Mouse (Mus musculus) CH12.LX (cell line): ENCODE results near the gene Ssbp4.

ENCODE experiments used
- CHD1 ChIP-seq: IDR thresholded peaks from 2 replicates; pipeline ENCODE4 v1.6.1; 2012; ENCODE audit warnings: low read depth, low read length, improper control_type of control experiment, inconsistent platforms
- CTCF ChIP-seq, 2 experiments: IDR thresholded peaks in 1 of 2; conservative IDR thresholded peaks in 1 of 2; 2 replicates each; pipeline ENCODE4 v1.5.1; 2011 to 2012; ENCODE audit warnings: low read depth in 2 of 2, low read length in 2 of 2, improper control_type of control experiment in 1 of 2, inconsistent platforms in 1 of 2, mild to moderate bottlenecking in 1 of 2, moderate library complexity in 1 of 2
- EP300 ChIP-seq: IDR thresholded peaks from 2 replicates; pipeline ENCODE4 v1.6.1; 2011; ENCODE audit warnings: low read length, improper control_type of control experiment
- MAFK ChIP-seq: IDR thresholded peaks from 2 replicates; pipeline ENCODE4 v1.6.1; 2011; ENCODE audit warnings: low read length, improper control_type of control experiment; ENCODE audit not compliant: insufficient replicate concordance
- USF1 ChIP-seq: IDR thresholded peaks from 2 replicates; pipeline ENCODE4 v1.6.1; 2014; ENCODE audit warnings: low read depth, mild to moderate bottlenecking, inconsistent platforms, low read length, improper control_type of control experiment

DNA sequence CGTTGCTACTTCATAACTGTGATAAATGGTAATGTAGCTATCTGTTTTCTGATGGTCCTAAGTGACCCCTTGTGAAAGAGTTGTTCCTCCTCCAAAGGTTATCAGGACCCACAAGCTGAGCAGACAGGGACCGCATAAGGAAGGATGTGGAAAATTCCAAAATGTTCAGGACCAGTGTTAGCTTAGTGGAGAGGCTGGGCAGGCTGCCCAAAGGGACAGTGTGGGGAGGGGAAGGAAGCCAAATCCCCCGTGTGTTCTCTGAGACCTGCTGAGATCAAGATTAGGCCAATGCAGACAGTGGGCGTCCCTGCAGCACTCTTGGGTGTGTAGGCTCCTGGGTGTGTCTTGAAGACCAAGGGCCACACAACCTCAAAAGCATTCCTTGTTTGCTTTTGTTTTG lies 33.8 kb downstream of the Ssbp4 start:
- TF ChIP-seq CTCF (conservative IDR thresholded peaks at IDR 0.05 in 1 of 2, IDR thresholded peaks at IDR 0.05 in 1 of 2; ENCODE audit: low read depth in 2 of 2, low read length in 2 of 2) (no peak), USF1 (no peak), EP300 (no peak), MAFK (no peak), CHD1 (no peak)
